Mouse (Mus musculus) lung, postnatal 0 days (tissue): ENCODE results near the gene Lrrc8a. TPM values are rescaled to one million over a fixed set of nuclear protein-coding genes. Genes with fewer than 3 reads are reported as not detected.

Experiments used
- ATAC-seq: fragments of 200-750 bp; cut with Nextera tagmentation; 2 replicates; pipeline ENCODE4 v1.8.0; 2017; ENCODE audit warnings: moderate library complexity
- DNase-seq: peaks from one replicate; pipeline ENCODE4 v3.0.0-alpha.2; 2016; ENCODE audit warnings: low spot score
- H3K27ac ChIP-seq: fragments of 300-500 bp; sonication (generic); 2 replicates; pipeline ENCODE4 v1.5.1; 2014; ENCODE audit warnings: antibody characterized with exemption, mild to moderate bottlenecking, low read length, mixed read lengths
- H3K27me3 ChIP-seq: fragments of 300-500 bp; sonication (generic); replicated peaks from 2 replicates; pipeline ENCODE4 v1.6.1; 2014; ENCODE audit warnings: low read length, mixed read lengths; ENCODE audit not compliant: insufficient read depth
- H3K36me3 ChIP-seq: fragments of 300-500 bp; sonication (generic); 2 replicates; pipeline ENCODE4 v1.6.1; 2014; ENCODE audit warnings: low read length, mixed read lengths; ENCODE audit not compliant: insufficient read depth
- H3K4me1 ChIP-seq: fragments of 300-500 bp; sonication (generic); 2 replicates; pipeline ENCODE4 v1.6.1; 2014; ENCODE audit warnings: antibody characterized with exemption, low read depth, low read length, mixed read lengths; ENCODE audit not compliant: insufficient read depth
- H3K4me2 ChIP-seq: fragments of 300-500 bp; sonication (generic); replicated peaks from 2 replicates; pipeline ENCODE4 v1.6.1; 2014; ENCODE audit warnings: low read depth, mild to moderate bottlenecking, low read length, moderate library complexity, mixed read lengths
- H3K4me3 ChIP-seq: fragments of 300-500 bp; sonication (generic); 2 replicates; pipeline ENCODE4 v1.5.1; 2014; ENCODE audit warnings: low read depth, low read length
- H3K9ac ChIP-seq: fragments of 300-500 bp; sonication (generic); replicated peaks from 2 replicates; pipeline ENCODE4 v1.6.1; 2014; ENCODE audit warnings: low read depth, mild to moderate bottlenecking
- H3K9me3 ChIP-seq: fragments of 300-500 bp; sonication (generic); 2 replicates; pipeline ENCODE4 v1.6.1; 2016; ENCODE audit warnings: low read length, mixed read lengths
- CTCF ChIP-seq: IDR thresholded peaks from 2 replicates; pipeline ENCODE4 v1.5.1; 2016; ENCODE audit warnings: antibody characterized with exemption, mild to moderate bottlenecking
- EP300 ChIP-seq: IDR thresholded peaks from 2 replicates; pipeline ENCODE4 v1.6.1; 2016; ENCODE audit warnings: antibody characterized with exemption, mild to moderate bottlenecking, control low read depth
- WGBS: fragments of 180-500 bp; shearing (Covaris S2); extraction: QIAGEN DNeasy Blood & Tissue Kit; methylation state at CpG from one replicate; pipeline ENCODE4 v1.1.7; 2014; 5-methylcytosine and 5-hydroxymethylcytosine counted together
- polyA plus RNA-seq: library from polyadenylated mRNA; unstranded; fragments of >200 nt; fragmentation: Nextera tagmentation; extraction: Ambion mirVana; gene quantifications from 2 replicates; pipeline ENCODE4 v1.2.1, GENCODE M21; 2015

The Lrrc8a gene
- polyA plus RNA-seq, 1 experiment from 2014 or later, result 68.8 TPM

DNA sequence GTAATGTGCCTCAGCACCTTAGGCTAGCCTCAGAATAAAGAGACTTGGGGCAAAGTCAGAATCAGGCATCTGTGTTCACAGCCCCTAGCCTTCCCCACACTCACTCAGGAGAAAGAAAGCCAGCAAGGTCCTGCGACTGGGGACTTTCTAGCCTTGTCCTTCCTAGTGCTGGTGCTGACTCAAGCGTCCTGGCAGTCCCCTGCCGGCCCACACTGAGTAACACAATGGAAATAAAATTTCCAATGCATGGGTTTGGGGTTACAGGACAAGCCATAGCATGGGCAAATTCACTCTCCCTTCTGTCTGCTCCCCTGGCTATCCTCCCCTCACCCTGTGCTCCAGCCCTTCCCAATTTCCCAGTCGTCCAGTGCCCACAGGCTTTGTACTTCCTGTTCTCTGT, 30.9 kb downstream of the Lrrc8a start:
- Histone ChIP-seq H3K4me3 (no peak overlapping the region), H3K4me1 (peaks cover 29% of the 10 kb centered on the region), H3K9me3 (no peaks in the 10 kb centered on the region), H3K27ac (no peak overlapping the region), H3K9ac (no peak overlapping the region), H3K27me3 (no peaks in the 10 kb centered on the region), H3K36me3 (peaks cover 17% of the 10 kb centered on the region; the same call in 1 of the 2 replicates), H3K4me2 (no peak overlapping the region)
- WGBS, result 50% methylated on average over 4 of the region's 4 CpGs
- DNase-seq (no peak), ATAC-seq (no peak)
- TF ChIP-seq CTCF, result no peak
- TF ChIP-seq EP300, result no peak

DNA sequence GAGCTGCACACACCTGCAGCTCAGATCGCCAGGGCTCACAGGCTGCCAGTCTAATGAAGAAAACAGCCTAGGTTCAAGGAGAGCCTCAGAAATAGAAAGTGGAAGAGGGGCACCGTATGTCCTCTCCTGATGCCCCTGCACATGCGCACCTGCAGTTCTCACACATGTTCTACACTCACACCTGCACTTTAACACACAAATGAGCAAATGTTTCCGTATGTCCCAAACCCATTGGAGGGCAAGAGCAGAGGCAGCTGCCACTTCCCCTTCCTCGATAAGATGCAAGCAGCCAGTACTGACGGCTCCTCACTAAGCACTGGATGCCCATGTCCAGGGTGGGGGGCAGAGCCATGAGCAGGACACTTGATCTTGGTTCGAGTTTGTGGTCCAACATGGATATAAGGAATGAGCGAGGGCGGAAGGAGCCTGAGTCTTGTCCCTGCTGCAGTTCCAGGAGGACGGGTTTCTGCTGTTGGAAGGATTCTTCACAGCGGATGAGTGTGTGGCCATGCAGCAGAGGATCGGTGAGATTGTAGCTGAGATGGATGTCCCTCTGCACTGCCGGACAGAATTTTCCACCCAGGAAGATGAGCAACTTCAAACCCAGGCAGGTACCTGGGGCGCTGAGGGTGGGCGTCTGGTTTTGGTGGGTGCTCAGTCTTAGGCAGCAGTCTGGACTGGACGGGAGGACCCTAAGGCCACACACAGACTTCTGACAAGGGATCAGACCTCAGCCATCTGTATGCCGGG, 31.9 kb downstream of the Lrrc8a start:
- no peaks in the 10 kb centered on the region for H3K9me3 ChIP-seq
- no peak overlapping the region for H3K9ac ChIP-seq
- WGBS, result 82% methylated on average over 17 of the region's 17 CpGs
- no peak overlapping the region for H3K4me3 ChIP-seq
- no peak for TF ChIP-seq EP300
- no peak for TF ChIP-seq CTCF
- H3K4me1 ChIP-seq, result peaks cover 29% of the 10 kb centered on the region
- DNase-seq (no peak), ATAC-seq (no peak)
- peak overlapping the region; percentile 62 for H3K27ac ChIP-seq
- no peaks in the 10 kb centered on the region for H3K27me3 ChIP-seq
- H3K36me3 ChIP-seq, result peaks cover 7% of the 10 kb centered on the region; the same call in 1 of the 2 replicates
- H3K4me2 ChIP-seq, result no peak overlapping the region

DNA sequence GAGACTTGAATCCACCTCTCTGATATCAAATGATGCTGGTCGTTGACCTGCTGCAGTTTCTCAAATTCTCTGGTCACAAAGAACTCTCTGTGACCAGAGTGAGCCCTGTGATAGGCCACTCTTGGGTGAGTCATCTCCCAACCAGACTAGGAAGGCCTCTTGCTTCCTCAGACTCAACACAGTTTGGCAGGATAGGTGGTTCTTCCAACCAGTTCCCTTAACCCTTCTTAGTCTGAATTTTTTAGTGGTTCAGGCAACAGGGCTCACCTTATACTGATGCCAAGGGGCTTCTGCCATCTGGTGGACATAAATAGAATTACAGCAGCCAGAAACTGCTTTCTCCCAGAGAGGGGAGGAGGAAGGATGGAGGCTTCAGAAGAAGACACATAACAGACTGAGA, 32.6 kb downstream of the Lrrc8a start:
- DNase-seq, result peak; percentile 98
- Histone ChIP-seq H3K4me2 (no peak overlapping the region), H3K27me3 (no peaks in the 10 kb centered on the region), H3K27ac (peak overlapping the region; percentile 62; the same call in 1 of the 2 replicates), H3K9me3 (no peaks in the 10 kb centered on the region), H3K4me3 (no peak overlapping the region), H3K36me3 (0 out of 2 replicates have a peak, but pooled peaks cover under 1% of the 10 kb centered on the region), H3K9ac (no peak overlapping the region), H3K4me1 (peaks cover 23% of the 10 kb centered on the region)
- peak; percentile 84 for ATAC-seq
- WGBS, result 0% methylated on average over 1 of the region's 1 CpGs
- peak; percentile 78 for TF ChIP-seq EP300
- TF ChIP-seq CTCF, result peak; percentile 95

GRCm38 (mm10) chr2:30280743-30281142, 43.2 kb downstream of the Lrrc8a start, which contains the start of gene Gm28038:
Gm28038 (plus strand) TSS chr2:30281043.
- Histone ChIP-seq H3K4me1 (peaks cover 7% of the 10 kb centered on the region; the same call in 1 of the 2 replicates), H3K9me3 (no peaks in the 10 kb centered on the region), H3K36me3 (no peaks in the 10 kb centered on the region), H3K4me3 (no peak within 1 kb of the TSS), H3K9ac (no peak within 1 kb of the TSS), H3K4me2 (no peak within 1 kb of the TSS), H3K27me3 (no peaks in the 10 kb centered on the region), H3K27ac (no peak within 1 kb of the TSS)
- DNase-seq (no peak), ATAC-seq (no peak)
- no peak for TF ChIP-seq CTCF
- no peak for TF ChIP-seq EP300
- 93% methylated on average over 11 of the region's 11 CpGs for WGBS

DNA sequence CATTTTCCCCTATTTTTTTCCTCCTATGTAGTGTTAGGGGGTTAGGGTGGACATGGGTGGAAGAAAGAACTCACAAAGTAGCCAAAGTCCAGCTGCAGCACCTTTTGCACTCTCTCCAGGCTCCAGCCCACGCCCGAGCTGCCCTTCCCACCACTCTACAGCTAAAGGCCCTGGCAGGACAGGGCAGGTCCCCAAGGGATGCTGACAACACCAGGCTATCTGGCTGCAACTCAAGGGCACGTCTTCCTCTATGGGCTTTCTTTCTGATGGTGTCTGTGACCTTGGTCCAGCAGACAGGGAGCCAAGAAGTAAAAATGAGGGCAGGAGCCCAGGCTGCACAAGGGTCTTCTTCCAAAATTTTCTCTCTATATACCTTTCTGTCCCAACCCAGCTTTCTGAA, 44.1 kb downstream of the Lrrc8a start:
- DNase-seq (no peak), ATAC-seq (no peak)
- H3K9me3 ChIP-seq, result no peaks in the 10 kb centered on the region
- no peaks in the 10 kb centered on the region for H3K27me3 ChIP-seq
- H3K27ac ChIP-seq, result no peak overlapping the region
- no peak overlapping the region for H3K9ac ChIP-seq
- peaks cover 7% of the 10 kb centered on the region; the same call in 1 of the 2 replicates for H3K4me1 ChIP-seq
- no peaks in the 10 kb centered on the region for H3K36me3 ChIP-seq
- H3K4me3 ChIP-seq, result no peak overlapping the region
- no peak overlapping the region for H3K4me2 ChIP-seq
- TF ChIP-seq EP300, result no peak
- TF ChIP-seq CTCF, result no peak
- WGBS, result 74% methylated on average over 3 of the region's 3 CpGs

DNA sequence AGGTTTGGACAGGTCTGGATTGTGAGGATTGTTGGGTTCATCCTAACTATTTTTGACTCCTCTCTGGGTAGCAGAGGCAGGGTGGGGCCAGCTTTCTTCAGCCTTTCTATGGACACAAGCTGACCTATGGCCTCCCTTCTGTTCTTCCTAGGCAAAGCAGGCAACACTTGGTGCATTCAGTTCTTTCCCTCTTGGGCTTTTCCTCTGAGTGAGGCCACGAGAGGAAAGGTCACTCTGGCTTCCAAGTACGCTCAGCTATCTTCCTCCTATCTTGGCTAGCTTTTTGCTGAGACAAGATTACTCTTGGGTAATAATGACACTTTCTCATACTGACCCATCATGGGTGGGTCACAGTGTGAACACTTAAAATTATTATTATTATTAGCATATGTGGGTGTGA, 45.7 kb downstream of the Lrrc8a start:
- Histone ChIP-seq H3K9ac (no peak overlapping the region), H3K4me3 (no peak overlapping the region), H3K27ac (no peak overlapping the region), H3K4me1 (peaks cover 15% of the 10 kb centered on the region; the same call in 1 of the 2 replicates), H3K27me3 (no peaks in the 10 kb centered on the region), H3K36me3 (no peaks in the 10 kb centered on the region), H3K9me3 (no peaks in the 10 kb centered on the region), H3K4me2 (no peak overlapping the region)
- TF ChIP-seq CTCF (no peak), EP300 (no peak)
- no peak for DNase-seq
- 85% methylated on average over 2 of the region's 2 CpGs for WGBS
- ATAC-seq, result no peak
